Mouse (Mus musculus) kidney, embryonic 15.5 days (tissue): ENCODE measurements around the gene Kcnh2. TPM values are rescaled to one million over a fixed set of nuclear protein-coding genes. Genes with fewer than 3 reads are reported as not detected.
"Not testable (repeated sequence)": the region's sequence is repeated elsewhere in the genome, so short reads cannot be mapped to it uniquely, and the experiment has no call there.

ENCODE experiments used
- ATAC-seq: fragments of 200-750 bp; cut with Nextera tagmentation; replicated peaks from 2 replicates; pipeline ENCODE4 v1.8.0; 2017; ENCODE audit warnings: moderate TSS enrichment; ENCODE audit not compliant: low FRiP score
- H3K27ac ChIP-seq: fragments of 300-500 bp; sonication (generic); 2 replicates; pipeline ENCODE4 v1.5.1; 2015; ENCODE audit warnings: mild to moderate bottlenecking, inconsistent platforms
- H3K27me3 ChIP-seq: fragments of 300-500 bp; sonication (generic); 2 replicates; pipeline ENCODE4 v1.6.1; 2015; ENCODE audit warnings: inconsistent platforms
- H3K36me3 ChIP-seq: fragments of 300-500 bp; sonication (generic); 2 replicates; pipeline ENCODE4 v1.6.1; 2015; ENCODE audit warnings: inconsistent platforms
- H3K4me1 ChIP-seq: fragments of 300-500 bp; sonication (generic); 2 replicates; pipeline ENCODE4 v1.6.1; 2015; ENCODE audit warnings: inconsistent platforms
- H3K4me2 ChIP-seq: fragments of 300-500 bp; sonication (generic); 2 replicates; pipeline ENCODE4 v1.6.1; 2015; ENCODE audit warnings: moderate library complexity, mild to moderate bottlenecking, inconsistent platforms
- H3K4me3 ChIP-seq: fragments of 300-500 bp; sonication (generic); replicated peaks from 2 replicates; pipeline ENCODE4 v1.5.1; 2015; ENCODE audit warnings: mild to moderate bottlenecking, inconsistent platforms
- H3K9ac ChIP-seq: fragments of 300-500 bp; sonication (generic); 2 replicates; pipeline ENCODE4 v1.6.1; 2015; ENCODE audit warnings: mild to moderate bottlenecking, inconsistent platforms
- H3K9me3 ChIP-seq: fragments of 300-500 bp; sonication (generic); replicated peaks from 2 replicates; pipeline ENCODE4 v1.6.1; 2016; ENCODE audit warnings: inconsistent platforms
- WGBS: fragments of 180-500 bp; shearing (Covaris S2); methylation state at CpG from one replicate; pipeline ENCODE4 v1.1.7; 2015; ENCODE audit warnings: mixed read lengths; 5-methylcytosine and 5-hydroxymethylcytosine counted together
- polyA plus RNA-seq: library from polyadenylated mRNA; unstranded; fragments of >200 nt; fragmentation: Nextera tagmentation; extraction: Ambion mirVana; gene quantifications from 2 replicates; pipeline ENCODE4 v1.2.1, GENCODE M21; 2015

Kcnh2 gene
- polyA plus RNA-seq = 7.1 and 7.2 TPM in 2 replicates

- ATAC-seq = peak; percentile 35
- H3K4me1 ChIP-seq = peaks cover 64% of the 10 kb centered on the region
- 0% methylated on average over 12 of the region's 53 CpGs for WGBS
Observed at GRCm38 (mm10) chr5:24351278-24351677, at the start of gene Kcnh2. Gene Kcnh2, minus strand, starts transcription at chr5:24351604.

GRCm38 (mm10) chr5:24400362-24400761, 49.0 kb upstream of the Kcnh2 start:
- Histone ChIP-seq H3K9me3 (no peaks in the 10 kb centered on the region), H3K4me2 (no peak overlapping the region), H3K36me3 (peaks cover 57% of the 10 kb centered on the region), H3K9ac (no peak overlapping the region), H3K27me3 (no peaks in the 10 kb centered on the region), H3K27ac (no peak overlapping the region), H3K4me1 (0 out of 2 replicates have a peak, but pooled peaks cover under 1% of the 10 kb centered on the region), H3K4me3 (no peak overlapping the region)
- 89% methylated on average over 11 of the region's 11 CpGs for WGBS
- no peak for ATAC-seq

More at GRCm38 (mm10) chr5:24351278-24351677, at the start of gene Kcnh2:
- no peaks in the 10 kb centered on the region for H3K9me3 ChIP-seq
- H3K36me3 ChIP-seq = no peaks in the 10 kb centered on the region
- peak within 1 kb of the TSS; percentile 68 for H3K9ac ChIP-seq
- H3K4me3 ChIP-seq = peak within 1 kb of the TSS; percentile 75
- H3K27ac ChIP-seq = peak within 1 kb of the TSS; percentile 90
- H3K4me2 ChIP-seq = peak within 1 kb of the TSS; percentile 96
- H3K27me3 ChIP-seq = peaks cover 58% of the 10 kb centered on the region

GRCm38 (mm10) chr5:24399686-24400085, 48.3 kb upstream of the Kcnh2 start:
- H3K9ac ChIP-seq = no peak overlapping the region
- H3K9me3 ChIP-seq = no peaks in the 10 kb centered on the region
- H3K4me3 ChIP-seq = no peak overlapping the region
- H3K36me3 ChIP-seq = peaks cover 51% of the 10 kb centered on the region
- H3K4me2 ChIP-seq = no peak overlapping the region
- ATAC-seq = no peak
- 0 out of 2 replicates have a peak, but pooled peaks cover 8% of the 10 kb centered on the region for H3K4me1 ChIP-seq
- no peak overlapping the region for H3K27ac ChIP-seq
- H3K27me3 ChIP-seq = no peaks in the 10 kb centered on the region
- WGBS = 89% methylated on average over 10 of the region's 10 CpGs

GRCm38 (mm10) chr5:24396254-24396653, 44.9 kb upstream of the Kcnh2 start:
- WGBS = 91% methylated on average over 6 of the region's 6 CpGs
- H3K4me1 ChIP-seq = peaks cover 20% of the 10 kb centered on the region
- H3K9ac ChIP-seq, H3K4me3 ChIP-seq, H3K4me2 ChIP-seq, H3K27me3 ChIP-seq, H3K9me3 ChIP-seq, ATAC-seq, H3K27ac ChIP-seq: not testable (repeated sequence)
- peaks cover 17% of the 10 kb centered on the region for H3K36me3 ChIP-seq

- peak; percentile 97 for ATAC-seq
- Histone ChIP-seq H3K4me1 (peaks cover 25% of the 10 kb centered on the region), H3K27ac (peak overlapping the region; percentile 85), H3K9ac (peak overlapping the region; percentile 45), H3K36me3 (no peaks in the 10 kb centered on the region), H3K9me3 (no peaks in the 10 kb centered on the region), H3K4me2 (peak overlapping the region; percentile 60), H3K27me3 (no peaks in the 10 kb centered on the region), H3K4me3 (peak overlapping the region; percentile 67)
- 1% methylated on average over 36 of the region's 36 CpGs for WGBS
Observed at GRCm38 (mm10) chr5:24394165-24394894, 42.9 kb upstream of the Kcnh2 start.

- Histone ChIP-seq H3K4me1 (peaks cover 32% of the 10 kb centered on the region), H3K4me3 (peak within 1 kb of the TSS; percentile 67), H3K9ac (peak within 1 kb of the TSS; percentile 45), H3K4me2 (peak within 1 kb of the TSS; percentile 60), H3K36me3 (no peaks in the 10 kb centered on the region), H3K9me3 (no peaks in the 10 kb centered on the region), H3K27me3 (peaks cover 4% of the 10 kb centered on the region), H3K27ac (peak within 1 kb of the TSS; percentile 85)
- WGBS = 22% methylated on average over 7 of the region's 7 CpGs
- ATAC-seq = no peak
Observed at GRCm38 (mm10) chr5:24393392-24393997, 42.1 kb upstream of the Kcnh2 start, which contains the start of gene Abcb8. Gene Abcb8, plus strand, starts transcription at chr5:24393663.

GRCm38 (mm10) chr5:24392724-24393123, 41.3 kb upstream of the Kcnh2 start:
- no peak overlapping the region for H3K9ac ChIP-seq
- H3K4me3 ChIP-seq = no peak overlapping the region
- WGBS = 70% methylated on average over 7 of the region's 7 CpGs
- H3K9me3 ChIP-seq = no peaks in the 10 kb centered on the region
- H3K4me1 ChIP-seq = peaks cover 40% of the 10 kb centered on the region
- peaks cover 12% of the 10 kb centered on the region for H3K27me3 ChIP-seq
- no peak for ATAC-seq
- H3K36me3 ChIP-seq = no peaks in the 10 kb centered on the region
- no peak overlapping the region for H3K27ac ChIP-seq
- no peak overlapping the region for H3K4me2 ChIP-seq

GRCm38 (mm10) chr5:24391864-24392263, 40.5 kb upstream of the Kcnh2 start, which contains the start of gene Atg9b:
Gene Atg9b, minus strand, starts transcription at chr5:24392143.
- Histone ChIP-seq H3K9ac (no peak within 1 kb of the TSS), H3K36me3 (no peaks in the 10 kb centered on the region), H3K4me2 (no peak within 1 kb of the TSS), H3K27me3 (peaks cover 19% of the 10 kb centered on the region), H3K4me1 (peaks cover 49% of the 10 kb centered on the region), H3K9me3 (no peaks in the 10 kb centered on the region), H3K27ac (no peak within 1 kb of the TSS), H3K4me3 (no peak within 1 kb of the TSS)
- ATAC-seq = no peak
- 86% methylated on average over 7 of the region's 7 CpGs for WGBS

GRCm38 (mm10) chr5:24389658-24390020, 38.2 kb upstream of the Kcnh2 start:
- no peak for ATAC-seq
- H3K27me3 ChIP-seq = peaks cover 34% of the 10 kb centered on the region
- H3K9ac ChIP-seq = no peak overlapping the region
- H3K36me3 ChIP-seq = no peaks in the 10 kb centered on the region
- 74% methylated on average over 4 of the region's 4 CpGs for WGBS
- no peak overlapping the region for H3K27ac ChIP-seq
- no peak overlapping the region for H3K4me3 ChIP-seq
- peaks cover 49% of the 10 kb centered on the region for H3K4me1 ChIP-seq
- H3K4me2 ChIP-seq = no peak overlapping the region
- no peaks in the 10 kb centered on the region for H3K9me3 ChIP-seq

- Histone ChIP-seq H3K27ac (no peak overlapping the region), H3K4me1 (peaks cover 54% of the 10 kb centered on the region), H3K4me3 (no peak overlapping the region), H3K4me2 (no peak overlapping the region), H3K9ac (no peak overlapping the region), H3K9me3 (no peaks in the 10 kb centered on the region), H3K36me3 (no peaks in the 10 kb centered on the region), H3K27me3 (peaks cover 38% of the 10 kb centered on the region)
- no peak for ATAC-seq
- 57% methylated on average over 7 of the region's 7 CpGs for WGBS
Observed at GRCm38 (mm10) chr5:24389011-24389657, 37.7 kb upstream of the Kcnh2 start.

- Histone ChIP-seq H3K4me2 (peak overlapping the region; percentile 95), H3K9me3 (no peaks in the 10 kb centered on the region), H3K4me1 (peaks cover 54% of the 10 kb centered on the region), H3K27me3 (peaks cover 38% of the 10 kb centered on the region), H3K36me3 (no peaks in the 10 kb centered on the region), H3K9ac (peak overlapping the region; percentile 37), H3K27ac (0 out of 2 replicates have a peak overlapping the region, but pooled peaks have one; percentile 33), H3K4me3 (peak overlapping the region; percentile 46)
- ATAC-seq = no peak
- whole genome bisulfite sequencing = 24% methylated on average over 25 of the region's 26 CpGs
Observed at GRCm38 (mm10) chr5:24388246-24388915, 37.0 kb upstream of the Kcnh2 start.
